Mouse (Mus musculus) embryonic fibroblast, embryonic 13.5 days (primary cell): ENCODE data around the gene B3gnt8. TPM values are rescaled to one million over a fixed set of nuclear protein-coding genes. Genes with fewer than 3 reads are reported as not detected.

Source experiments
- H3K27ac ChIP-seq: 2 replicates; pipeline ENCODE4 v1.5.1; 2012; ENCODE audit warnings: low read length, control low read depth, inconsistent platforms; ENCODE audit not compliant: insufficient read depth
- H3K4me1 ChIP-seq: 2 replicates; pipeline ENCODE4 v1.6.1; 2011; ENCODE audit warnings: low read length; ENCODE audit not compliant: control insufficient read depth, insufficient read depth
- H3K4me3 ChIP-seq: 2 replicates; pipeline ENCODE4 v1.5.1; 2011; ENCODE audit warnings: mild to moderate bottlenecking, control low read depth, low read length; ENCODE audit not compliant: insufficient read depth
- CTCF ChIP-seq: IDR thresholded peaks from 2 replicates; pipeline ENCODE4 v1.5.1; 2011; ENCODE audit warnings: mild to moderate bottlenecking, control low read depth, low read length, moderate library complexity, borderline replicate concordance; ENCODE audit not compliant: insufficient read depth
- POLR2A ChIP-seq: IDR thresholded peaks from 2 replicates; pipeline ENCODE4 v1.6.1; 2011; ENCODE audit warnings: low read depth, mild to moderate bottlenecking, control low read depth, low read length, moderate library complexity
- polyA plus RNA-seq: library from polyadenylated mRNA; stranded (reverse); fragments of >200 nt; gene quantifications from 2 replicates; pipeline ENCODE4 v1.2.4, GENCODE M21; 2011; ENCODE audit warnings: low read depth; ENCODE audit not compliant: missing spikeins, insufficient read length

B3gnt8 gene
- polyA plus RNA-seq, 1 experiment, result 0.83 TPM

DNA sequence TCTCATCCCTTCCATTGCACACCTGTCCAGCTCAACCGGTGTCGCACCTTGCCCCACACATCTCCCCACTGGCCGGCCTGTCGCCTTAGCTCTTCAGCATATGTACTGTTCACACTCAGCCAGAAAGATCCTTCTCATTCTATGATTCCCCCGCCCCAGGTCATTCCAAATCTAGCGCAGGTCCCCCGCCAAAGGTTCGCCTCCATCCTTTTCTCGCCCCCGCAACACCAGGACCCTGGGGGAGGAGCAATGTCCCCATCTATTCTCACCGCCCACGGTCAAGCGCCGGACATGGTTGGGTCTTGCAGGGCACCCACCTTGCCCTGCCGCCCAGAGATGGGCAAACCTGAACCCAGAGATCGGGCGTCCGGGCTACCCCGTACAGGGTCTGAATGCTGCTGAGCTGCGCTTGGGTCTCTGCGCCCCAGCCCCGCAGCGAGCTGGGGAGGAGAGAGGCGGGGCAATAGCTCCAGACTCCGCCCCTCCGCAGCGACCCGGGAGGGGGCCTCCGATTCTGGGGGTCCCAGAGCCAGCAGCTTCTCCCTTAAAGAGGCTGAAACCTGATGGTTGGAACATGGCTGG is 48.4 kb downstream of the B3gnt8 start, which contains the start of gene Tmem91:
Gene Tmem91 (minus strand): TSS at position 448 of the 582 bp plus-strand sequence.
- H3K4me1 ChIP-seq, result no peaks in the 10 kb centered on the region
- TF ChIP-seq POLR2A (no peak), CTCF (no peak)
- H3K4me3 ChIP-seq, result peak within 1 kb of the TSS; percentile 21; the same call in 1 of the 2 replicates
- no peak within 1 kb of the TSS for H3K27ac ChIP-seq

DNA sequence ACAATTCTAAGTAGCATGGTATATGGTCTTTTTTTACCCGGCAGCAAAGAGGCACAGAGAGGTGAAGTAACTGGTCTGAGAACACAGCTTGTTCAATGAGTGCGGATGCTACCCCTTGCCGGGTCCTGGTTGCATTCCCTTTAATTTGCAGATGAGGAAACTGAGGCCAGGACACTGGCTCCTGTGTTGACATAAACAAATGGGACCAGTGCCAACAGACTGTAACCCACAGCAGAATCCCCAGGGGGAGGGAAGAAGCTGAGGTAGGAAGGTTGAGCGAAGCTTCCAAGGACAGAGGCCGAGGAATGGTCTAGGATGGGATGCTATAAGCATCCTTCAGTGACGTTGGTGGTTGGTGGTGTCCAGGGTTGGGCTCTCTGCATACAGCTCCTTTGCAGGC is 49.0 kb downstream of the B3gnt8 start:
- Histone ChIP-seq H3K4me1 (no peaks in the 10 kb centered on the region), H3K4me3 (no peak overlapping the region), H3K27ac (no peak overlapping the region)
- TF ChIP-seq CTCF (no peak), POLR2A (no peak)

DNA sequence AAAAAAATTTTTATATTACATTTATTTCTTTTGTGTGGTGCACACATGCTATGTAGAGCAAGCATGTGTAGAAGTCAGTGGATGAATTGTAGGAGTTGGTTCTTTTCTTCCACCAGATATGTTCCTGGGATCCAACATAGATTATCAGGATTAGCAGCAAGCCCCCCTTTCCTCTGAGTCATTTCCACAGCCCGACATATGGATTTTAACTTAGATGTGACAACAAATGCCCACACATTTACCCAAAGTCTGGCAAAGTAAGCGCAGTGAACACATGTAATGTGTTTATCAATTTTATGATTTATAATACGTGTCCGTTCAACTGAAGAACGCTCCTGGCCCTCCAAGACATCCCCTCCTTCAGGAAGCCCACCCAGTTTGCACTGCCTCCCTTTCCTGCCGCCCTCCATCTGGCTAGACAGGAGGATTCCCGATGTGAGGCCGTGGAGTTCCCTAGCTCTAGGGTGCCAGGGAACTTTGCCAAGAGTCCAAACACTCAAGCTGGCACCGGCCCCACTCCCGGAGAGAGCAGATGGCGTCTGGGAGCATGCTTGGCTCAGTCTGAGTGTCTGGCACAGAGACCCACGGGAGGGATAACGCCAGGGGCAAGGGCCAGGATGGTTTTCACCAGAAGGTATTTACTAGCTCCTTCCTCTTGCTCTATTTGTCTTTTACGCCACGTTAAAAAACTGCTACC is 49.8 kb downstream of the B3gnt8 start:
- Histone ChIP-seq H3K27ac (no peak overlapping the region), H3K4me3 (no peak overlapping the region), H3K4me1 (no peaks in the 10 kb centered on the region)
- TF ChIP-seq POLR2A (no peak), CTCF (no peak)

DNA sequence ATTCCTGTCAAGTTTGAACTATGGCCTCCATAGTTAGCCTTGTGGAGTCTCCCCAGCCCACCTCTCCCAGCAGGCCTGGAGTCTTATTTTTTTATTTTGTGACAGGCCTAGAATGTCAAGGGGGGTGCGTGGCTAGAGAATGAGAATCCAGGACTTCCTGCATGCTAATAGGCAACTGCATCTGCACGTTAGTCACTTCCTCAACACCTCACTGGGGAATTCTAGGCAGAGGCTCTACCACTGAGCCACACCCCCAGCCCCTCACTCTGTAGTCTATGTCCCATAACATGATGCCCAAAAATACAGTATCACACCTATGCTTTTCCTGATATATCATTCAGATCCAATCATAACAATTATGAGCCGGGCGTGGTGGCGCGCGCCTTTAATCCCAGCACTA is 50.6 kb downstream of the B3gnt8 start:
- Histone ChIP-seq H3K27ac (no peak overlapping the region), H3K4me3 (no peak overlapping the region), H3K4me1 (no peaks in the 10 kb centered on the region)
- no peak for TF ChIP-seq POLR2A
- TF ChIP-seq CTCF, result no peak

DNA sequence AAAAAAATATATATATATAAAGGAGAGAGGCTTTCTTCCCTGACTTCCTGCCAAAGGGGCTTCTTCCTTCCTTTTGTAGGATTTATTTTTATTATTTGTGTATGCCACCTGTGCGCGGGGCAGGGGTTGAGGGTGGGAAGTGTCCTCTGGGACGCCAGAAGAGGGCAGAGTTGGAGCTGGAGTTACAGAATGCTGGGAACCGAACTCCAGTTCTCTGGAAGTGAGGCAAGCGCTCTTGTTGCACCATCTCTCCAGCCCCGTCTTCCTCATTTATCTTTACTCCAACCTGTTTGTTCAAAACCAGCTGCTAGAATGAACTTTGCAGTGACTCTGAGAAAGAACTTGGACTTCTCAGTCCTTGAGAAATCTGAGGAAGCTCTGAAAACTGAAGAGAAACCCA is 53.5 kb downstream of the B3gnt8 start:
- no peak for TF ChIP-seq CTCF
- no peak for TF ChIP-seq POLR2A
- peak overlapping the region; percentile 51 for H3K27ac ChIP-seq
- 0 out of 2 replicates have a peak overlapping the region, but pooled peaks have one; percentile 60 for H3K4me3 ChIP-seq
- no peaks in the 10 kb centered on the region for H3K4me1 ChIP-seq

DNA sequence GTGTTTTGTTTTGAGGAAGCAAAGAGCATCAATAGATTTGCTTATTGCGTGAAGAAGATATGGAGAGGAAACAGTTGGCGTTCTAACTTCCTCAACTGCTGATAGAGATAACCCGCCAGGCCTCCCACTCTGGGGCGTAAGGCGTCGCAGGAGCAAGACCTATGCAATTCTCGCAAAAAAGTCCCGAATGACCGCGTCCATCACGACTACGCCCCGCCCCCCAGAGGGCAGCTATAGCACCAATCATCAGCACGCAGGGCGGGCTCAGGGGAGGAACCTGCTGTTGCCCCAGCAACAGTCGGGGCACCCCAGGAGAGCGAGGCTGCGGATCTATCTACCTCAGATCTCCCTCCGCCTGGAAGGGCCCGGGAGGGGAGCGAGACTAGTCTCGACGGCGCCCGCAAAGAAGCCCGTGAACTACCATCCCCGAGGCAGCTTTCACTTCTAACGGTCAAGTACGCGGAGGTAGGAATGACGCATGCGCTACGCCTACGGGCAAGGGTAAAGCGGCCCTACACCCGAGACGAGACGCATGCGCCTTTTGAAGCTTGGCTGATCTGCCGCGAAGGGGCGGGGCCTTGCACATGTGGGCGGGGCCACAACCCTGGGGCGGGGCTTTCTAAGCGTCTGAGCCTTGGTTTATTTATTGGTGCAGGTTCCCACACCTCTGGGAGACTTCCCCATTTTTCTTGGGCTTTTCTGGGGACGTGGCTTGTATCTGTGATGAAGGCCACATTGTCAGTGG is 54.2 kb downstream of the B3gnt8 start, which contains the start of gene B9d2:
Gene B9d2 (plus strand): TSS at position 267 of the 745 bp plus-strand sequence.
- TF ChIP-seq CTCF (no peak), POLR2A (peak; percentile 72)
- H3K4me1 ChIP-seq, result no peaks in the 10 kb centered on the region
- peak within 1 kb of the TSS; percentile 92 for H3K27ac ChIP-seq
- H3K4me3 ChIP-seq, result peak within 1 kb of the TSS; percentile 60

DNA sequence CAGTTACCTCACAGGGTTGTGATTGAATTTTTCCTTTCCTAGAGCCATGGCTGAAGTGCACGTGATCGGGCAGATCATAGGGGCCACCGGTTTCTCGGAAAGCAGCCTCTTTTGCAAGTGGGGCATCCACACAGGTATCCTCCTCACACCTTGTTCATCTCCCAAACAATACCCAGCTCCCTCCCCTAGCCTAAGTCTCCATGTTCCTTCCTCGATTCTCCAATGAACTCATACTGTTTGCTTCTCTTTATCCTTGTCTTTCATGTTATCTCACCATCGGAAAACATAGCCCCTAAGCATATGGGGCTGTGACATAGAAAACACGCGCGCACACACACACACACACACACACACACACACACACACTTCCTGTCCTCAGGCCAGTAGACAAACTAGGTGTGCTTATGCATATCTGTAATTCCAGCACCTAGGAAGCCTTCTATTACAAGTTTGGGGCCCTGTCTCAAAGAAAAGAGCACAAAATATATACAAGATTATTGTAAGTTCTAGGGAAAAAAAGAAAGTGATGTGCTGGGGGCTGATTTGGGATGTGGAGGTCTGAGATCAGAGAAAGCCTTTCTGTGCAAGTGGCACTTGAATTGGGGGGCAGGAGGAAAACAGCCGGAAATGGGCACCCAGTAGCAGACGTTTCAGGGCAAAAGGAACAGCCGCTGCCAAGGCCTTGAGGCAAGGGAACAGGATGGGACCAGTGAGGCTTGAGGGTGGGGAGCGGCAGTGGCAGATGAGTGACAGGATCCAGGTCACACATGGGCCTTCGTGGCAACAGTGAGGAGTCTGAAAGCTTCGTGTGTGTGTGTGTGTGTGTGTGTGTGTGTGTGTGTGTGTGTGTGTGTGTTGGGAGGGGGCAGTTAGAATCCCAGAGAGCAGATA is 55.1 kb downstream of the B3gnt8 start:
- TF ChIP-seq POLR2A (no peak), CTCF (no peak)
- Histone ChIP-seq H3K4me3 (no peak overlapping the region), H3K27ac (no peak overlapping the region), H3K4me1 (no peaks in the 10 kb centered on the region)

DNA sequence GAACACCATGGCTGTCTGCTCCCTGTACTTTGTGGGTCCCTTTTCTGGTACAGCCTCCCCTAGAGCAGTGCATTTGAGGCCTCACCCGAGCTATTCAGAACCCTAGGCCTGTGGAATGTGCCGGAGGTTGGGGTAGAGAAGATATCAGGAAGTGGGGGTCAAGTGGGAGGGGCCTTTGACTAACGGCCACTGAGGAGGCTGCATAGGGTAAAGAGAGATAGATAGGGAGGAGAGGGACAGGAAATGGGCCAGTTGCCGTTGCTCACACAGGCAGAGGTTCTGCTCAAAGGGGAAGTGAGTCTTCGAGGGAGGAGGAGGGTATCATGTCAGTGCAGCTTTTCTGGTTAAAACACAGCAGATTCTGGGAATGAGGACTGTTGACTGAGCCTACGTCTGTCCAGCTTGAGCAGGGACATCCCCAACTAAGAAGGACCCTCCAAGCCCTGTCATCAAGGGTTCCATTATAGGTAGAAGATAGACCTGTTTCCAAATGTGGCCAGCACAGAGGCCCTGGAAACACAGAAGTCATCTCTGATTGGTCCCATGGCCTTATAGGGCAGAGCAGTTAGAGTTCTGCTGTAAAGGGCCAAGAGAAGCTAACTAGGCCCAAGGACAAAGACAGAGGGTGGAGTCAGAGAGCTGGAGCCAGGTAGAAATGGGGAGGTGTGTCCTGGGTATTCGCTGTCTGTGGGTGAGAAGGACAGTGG is 57.2 kb downstream of the B3gnt8 start:
- Histone ChIP-seq H3K4me3 (no peak overlapping the region), H3K4me1 (no peaks in the 10 kb centered on the region), H3K27ac (no peak overlapping the region)
- TF ChIP-seq POLR2A, result no peak
- no peak for TF ChIP-seq CTCF

DNA sequence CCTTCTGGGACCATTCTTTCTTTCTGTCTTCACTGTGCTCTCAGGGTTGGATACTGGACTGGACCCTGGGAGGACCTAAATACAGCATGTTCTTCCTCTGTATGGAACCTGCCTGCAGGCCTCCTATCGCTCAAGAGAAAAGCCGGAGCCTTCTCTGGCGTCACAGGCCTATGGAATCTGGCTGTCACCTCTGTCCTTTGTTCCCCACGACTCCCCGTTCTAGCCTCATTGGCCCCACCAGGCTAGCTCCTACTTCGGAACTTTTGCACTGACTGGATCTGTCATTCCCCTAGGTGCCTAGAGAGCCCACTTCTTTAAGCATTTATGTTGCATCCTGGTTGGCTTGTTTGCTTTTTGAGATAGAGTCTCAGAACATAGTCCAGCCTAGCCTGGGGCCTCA is 58.2 kb downstream of the B3gnt8 start:
- Histone ChIP-seq H3K4me1 (no peaks in the 10 kb centered on the region), H3K4me3 (no peak overlapping the region), H3K27ac (no peak overlapping the region)
- no peak for TF ChIP-seq POLR2A
- no peak for TF ChIP-seq CTCF

Other genes with a start within 250 kb of the B3gnt8 start
- gene Lipe, start 227.9 kb upstream of the B3gnt8 start, polyA plus RNA-seq, result 4.6 and 19.4 TPM in 2 replicates
- gene Cxcl17, start 213.8 kb upstream of the B3gnt8 start, polyA plus RNA-seq, result not detected in 2 replicates
- gene Ceacam1, start 149.1 kb upstream of the B3gnt8 start, polyA plus RNA-seq, result not detected in 2 replicates
- not detected in 2 replicates for gene Ceacam2, start 86.8 kb upstream of the B3gnt8 start, polyA plus RNA-seq
- gene Erich4, start 10.8 kb upstream of the B3gnt8 start, polyA plus RNA-seq, result not detected in 2 replicates
- 8.2 and 16.7 TPM in 2 replicates for gene Dmac2, start 7.2 kb upstream of the B3gnt8 start, polyA plus RNA-seq
- 15.5 and 16.4 TPM in 2 replicates for gene Bckdha, start 32.3 kb downstream of the B3gnt8 start, polyA plus RNA-seq
- 21.6 and 25.3 TPM in 2 replicates for gene Exosc5, start 32.5 kb downstream of the B3gnt8 start, polyA plus RNA-seq
- 0.73 TPM in 1 of 2 replicates, not detected in the other for gene Tmem91, start 48.5 kb downstream of the B3gnt8 start, polyA plus RNA-seq
- gene B9d2, start 54.1 kb downstream of the B3gnt8 start, polyA plus RNA-seq, result 7.8 and 13.1 TPM in 2 replicates
- gene Tgfb1, start 60.3 kb downstream of the B3gnt8 start, polyA plus RNA-seq, result 48.0 and 60.5 TPM in 2 replicates
- gene Ccdc97, start 92.4 kb downstream of the B3gnt8 start, polyA plus RNA-seq, result 31.5 and 32.0 TPM in 2 replicates
- 125 and 155 TPM in 2 replicates for gene Hnrnpul1, start 128.1 kb downstream of the B3gnt8 start, polyA plus RNA-seq
- 232 and 364 TPM in 2 replicates for gene Axl, start 162.1 kb downstream of the B3gnt8 start, polyA plus RNA-seq
- gene Cyp2s1, start 190.3 kb downstream of the B3gnt8 start, polyA plus RNA-seq, result 0.23 TPM in 1 of 2 replicates, not detected in the other